Mouse (Mus musculus) cerebellum, adult 2 months (tissue): ENCODE measurements around the gene Arrb1.

Experiments
- CTCF ChIP-seq: fragments of 200-500 bp; IDR thresholded peaks from 2 replicates; pipeline ENCODE4 v1.5.1; 2011; ENCODE audit warnings: low read depth, mild to moderate bottlenecking, control low read depth, low read length, moderate library complexity, borderline replicate concordance; ENCODE audit not compliant: insufficient read depth
- POLR2A ChIP-seq: fragments of 200-500 bp; IDR thresholded peaks from 2 replicates; pipeline ENCODE4 v1.6.1; 2011; ENCODE audit warnings: low read length, control low read depth, borderline replicate concordance; ENCODE audit not compliant: insufficient read depth

DNA sequence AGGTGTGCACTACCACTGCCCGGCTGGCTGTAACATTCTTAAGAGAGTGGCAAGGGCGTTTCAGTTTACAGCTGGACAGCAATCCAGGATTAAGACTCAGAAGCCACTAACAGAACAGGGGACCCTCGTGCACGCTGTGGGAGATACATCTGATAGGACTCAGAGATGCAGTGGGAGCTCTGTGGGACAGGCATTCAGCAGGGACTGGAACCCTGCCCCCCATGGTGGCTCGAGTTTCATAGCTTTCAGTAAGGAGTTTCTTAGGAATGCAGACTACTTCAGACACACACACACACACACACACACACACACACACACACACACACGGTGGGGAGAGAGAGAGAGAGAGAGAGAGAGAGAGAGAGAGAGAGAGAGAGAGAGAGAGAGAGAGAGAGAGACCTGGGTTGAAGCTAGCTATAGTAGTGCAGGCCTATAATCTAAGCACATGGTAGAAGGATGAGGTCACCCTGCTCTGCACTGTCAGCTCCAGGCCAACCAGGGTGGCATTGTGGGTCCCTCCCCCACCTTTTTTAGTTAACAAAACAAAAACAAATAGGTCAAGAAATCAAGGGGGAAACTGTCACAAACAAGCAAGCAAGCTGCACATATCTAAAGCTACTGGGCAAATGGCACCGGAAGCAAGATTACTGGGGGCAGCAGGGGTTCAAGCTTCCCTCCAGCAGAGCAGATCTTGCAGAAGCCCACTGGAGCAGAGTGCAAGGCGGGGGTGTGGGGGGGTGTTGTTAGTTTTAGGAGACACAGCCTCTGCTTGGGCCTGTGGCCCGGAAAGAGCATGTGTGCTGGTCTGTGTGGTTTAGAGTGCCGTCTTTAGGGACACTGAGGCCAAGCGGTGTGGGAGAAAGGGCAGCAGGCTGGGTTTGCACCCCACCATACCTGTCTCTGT is 12.6 kb downstream of the Arrb1 start:
- TF ChIP-seq CTCF (no peak), POLR2A (no peak)
